ENCODE assay signal across 8 mouse cellular contexts in the genomic region with DNA sequence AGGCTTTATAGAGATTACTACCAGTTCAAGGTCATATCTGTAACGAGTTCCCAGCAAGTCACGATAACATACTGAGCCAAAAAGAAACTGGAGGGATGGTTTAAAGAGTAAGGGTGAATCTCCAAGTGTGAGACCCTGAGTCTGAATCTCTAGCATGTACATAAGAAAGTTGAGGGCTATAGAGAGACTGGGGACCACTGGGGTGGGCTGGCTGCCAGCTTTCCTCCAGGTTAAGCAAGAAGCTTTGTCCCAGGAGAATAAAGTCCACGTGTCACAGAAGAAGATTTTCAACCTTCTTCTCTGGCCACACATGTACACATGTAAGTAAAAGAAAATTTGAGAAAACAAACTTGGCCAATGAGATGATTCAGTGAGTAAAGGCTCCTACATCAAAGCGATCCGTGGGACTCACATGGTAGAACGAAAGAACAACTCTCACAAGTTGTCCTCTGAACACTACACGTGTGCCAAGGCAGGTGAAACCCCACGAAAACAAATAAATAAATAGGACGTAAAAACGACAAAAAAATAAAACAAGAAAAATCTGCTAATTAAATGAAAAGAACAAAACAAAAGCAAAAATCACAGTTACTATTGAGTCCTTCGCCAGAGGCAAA. TPM values are rescaled to one million over a fixed set of nuclear protein-coding genes. Genes with fewer than 3 reads are reported as not detected.
DNase-seq lines count a peak whose midpoint lies in the region; ATAC-seq and TF ChIP-seq lines count a peak whose summit lies in the region.

No protein-coding gene starts in this region.

- no peak for ATAC-seq in kidney, embryonic 14.5 days (ENCODE audit: low FRiP score, low TSS enrichment)

- H3K36me3 ChIP-seq in spleen, adult 2 months (ENCODE audit: control insufficient read depth, insufficient read depth, low read length) = no peaks in the 10 kb centered on the region
- no peaks in the 10 kb centered on the region for H3K36me3 ChIP-seq in kidney, embryonic 14.5 days (ENCODE audit: control insufficient read depth, insufficient read depth, low read length)
- no peaks in the 10 kb centered on the region for H3K36me3 ChIP-seq in myocyte (ENCODE audit: control insufficient read depth, insufficient read depth)

- H3K79me2 ChIP-seq in myocyte (ENCODE audit: control insufficient read depth, insufficient read depth) = no peaks in the 10 kb centered on the region

- H3K4me1 ChIP-seq in spleen, adult 2 months (ENCODE audit: control insufficient read depth, insufficient read depth, insufficient read length) = no peaks in the 10 kb centered on the region; the same call in 1 of the 2 replicates
- no peaks in the 10 kb centered on the region for H3K4me1 ChIP-seq in kidney, embryonic 14.5 days (ENCODE audit: control insufficient read depth, insufficient read depth, low read length)

- no peak overlapping the region for H3K27ac ChIP-seq in spleen, adult 2 months (ENCODE audit: insufficient read depth, low read length)
- H3K27ac ChIP-seq in kidney, embryonic 14.5 days (ENCODE audit: low read depth, low read length) = no peak overlapping the region

- peak overlapping the region; percentile 52 for H3K4me2 ChIP-seq in kidney, embryonic 14.5 days (replicated peaks; ENCODE audit: low read depth, low read length)
- H3K4me2 ChIP-seq in myocyte (ENCODE audit: low read depth) = peak overlapping the region; percentile 91

- WGBS in spleen, adult 2 months = 54% methylated on average over 11 of the region's 11 CpGs
- 57% methylated on average over 11 of the region's 11 CpGs for WGBS in kidney, embryonic 14.5 days

- no peaks in the 10 kb centered on the region for H3K9me3 ChIP-seq in kidney, embryonic 14.5 days (ENCODE audit: control insufficient read depth, low read length)

- peak overlapping the region; percentile 60 for H3K4me3 ChIP-seq in spleen, adult 2 months (ENCODE audit: extremely low read depth, insufficient read depth, insufficient read length)
- peak overlapping the region; percentile 65 for H3K4me3 ChIP-seq in kidney, embryonic 14.5 days (ENCODE audit: low read length)
- H3K4me3 ChIP-seq in myocyte = peak overlapping the region; percentile 65

- no peaks in the 10 kb centered on the region for H3K27me3 ChIP-seq in spleen, adult 2 months (ENCODE audit: control insufficient read depth, insufficient read depth, low read length)
- no peaks in the 10 kb centered on the region for H3K27me3 ChIP-seq in kidney, embryonic 14.5 days (ENCODE audit: control insufficient read depth, insufficient read depth, low read length)
- no peaks in the 10 kb centered on the region for H3K27me3 ChIP-seq in myocyte (ENCODE audit: control insufficient read depth, insufficient read depth, insufficient read length)

- peak overlapping the region; percentile 28 for H3ac ChIP-seq in myocyte (ENCODE audit: control insufficient read depth, insufficient read length)

- H3K9ac ChIP-seq in kidney, embryonic 14.5 days (ENCODE audit: low read depth, low read length) = no peak overlapping the region

- DNase-seq in adrenal gland, adult (ENCODE audit: inconsistent age in 2 of 2, low spot score in 1 of 2) = peak; percentile 13 to 61
- no peak for DNase-seq in adrenal gland, adult 8-10 months
- no peak for DNase-seq in spleen, adult 2 months (ENCODE audit: low read depth in 1 of 2, low spot score in 2 of 2)
- DNase-seq in spleen, postnatal 36 days (ENCODE audit: low spot score in 2 of 2) = no peak
- DNase-seq in frontal cortex, postnatal 14 days (ENCODE audit: low spot score in 2 of 2) = no peak
- no peak for DNase-seq in left cerebral cortex, adult 18-20 months (ENCODE audit: low spot score in 2 of 2)

- TF ChIP-seq CTCF in spleen, adult 2 months (IDR thresholded peaks at IDR 0.05; ENCODE audit: extremely low read depth, insufficient read depth, insufficient read length, insufficient replicate concordance) = no peak

- no peak for TF ChIP-seq POLR2A in spleen, adult 2 months (IDR thresholded peaks at IDR 0.05; ENCODE audit: low read depth, low read length)
- TF ChIP-seq POLR2A in myocyte (IDR thresholded peaks at IDR 0.05; ENCODE audit: insufficient read length, low read depth) = no peak

TF ChIP-seq in myocyte, 11 proteins besides CTCF, POLR2A, EP300 and RAD21:
- TF ChIP-seq MYOG (IDR thresholded peaks at IDR 0.05; ENCODE audit: control insufficient read depth in 1 of 3, insufficient read depth in 1 of 3, insufficient read length in 2 of 3, low read depth in 2 of 3) = no peak
- TF ChIP-seq POLR2AphosphoS2 (IDR thresholded peaks at IDR 0.05; ENCODE audit: insufficient read length, low read depth) = no peak
- TF ChIP-seq USF1 (IDR thresholded peaks at IDR 0.05; ENCODE audit: low read depth) = no peak
- TF ChIP-seq TCF12 (IDR thresholded peaks at IDR 0.05; ENCODE audit: insufficient read depth, poor library complexity, severe bottlenecking) = no peak
- no peak for TF ChIP-seq REST (IDR thresholded peaks at IDR 0.05; ENCODE audit: insufficient read depth, insufficient read length)
- TF ChIP-seq TCF3 (IDR thresholded peaks at IDR 0.05; ENCODE audit: insufficient read length, low read depth) = no peak
- no peak for TF ChIP-seq MAX (IDR thresholded peaks at IDR 0.05; ENCODE audit: low read depth)
- no peak for TF ChIP-seq SRF (IDR thresholded peaks at IDR 0.05; ENCODE audit: control insufficient read depth, insufficient read length, low read depth)

RNA-seq across cellular contexts. Expression of a gene that starts 35.8 kb away (rescaled TPM):
- total RNA-seq in adrenal gland, adult 8-10 months (2022) = not detected
- polyA plus RNA-seq in spleen, adult 2 months (2012; rRNA removed) = not detected in 2 replicates
- polyA plus RNA-seq in kidney, embryonic 14.5 days (2014; fragmentation: Nextera tagmentation; extraction: Ambion mirVana) = not detected in 2 replicates
- polyA plus RNA-seq in myocyte (2012; fragmentation: generic; extraction: Trizol) = not detected
- not detected for total RNA-seq in left cerebral cortex, adult 18-20 months (2021)

Comparison
In these comparisons a context has a peak if more than half of its experiments do, and no peak if none do; other contexts are left out.
1. DNase-seq: peak in adrenal gland, adult (2 of 2); none in adrenal gland, adult 8-10 months (single experiment), spleen, adult 2 months (0 of 2), spleen, postnatal 36 days (0 of 2), frontal cortex, postnatal 14 days (0 of 2) and left cerebral cortex, adult 18-20 months (0 of 2).
2. Peak in every context shown above with its lines, with median percentiles within 50 percentile points of each other: H3K4me3 ChIP-seq.